Mouse (Mus musculus) midbrain, embryonic 13.5 days (tissue): ENCODE results near the gene BC034090. TPM values are rescaled to one million over a fixed set of nuclear protein-coding genes. Genes with fewer than 3 reads are reported as not detected.

Experiments
- ATAC-seq: fragments of 200-750 bp; cut with Nextera tagmentation; 2 replicates; pipeline ENCODE4 v1.8.0; 2017; ENCODE audit warnings: mild to moderate bottlenecking, moderate TSS enrichment, moderate library complexity
- H3K27ac ChIP-seq: fragments of 300-500 bp; sonication (generic); 2 replicates; pipeline ENCODE4 v1.5.1; 2015; ENCODE audit warnings: inconsistent platforms, mild to moderate bottlenecking, moderate library complexity
- H3K27me3 ChIP-seq: fragments of 300-500 bp; sonication (generic); 2 replicates; pipeline ENCODE4 v1.6.1; 2015; ENCODE audit warnings: mild to moderate bottlenecking, inconsistent platforms
- H3K36me3 ChIP-seq: fragments of 300-500 bp; sonication (generic); 2 replicates; pipeline ENCODE4 v1.6.1; 2015; ENCODE audit warnings: mild to moderate bottlenecking, inconsistent platforms
- H3K4me1 ChIP-seq: fragments of 300-500 bp; sonication (generic); replicated peaks from 2 replicates; pipeline ENCODE4 v1.6.1; 2015; ENCODE audit warnings: inconsistent platforms
- H3K4me2 ChIP-seq: fragments of 300-500 bp; sonication (generic); replicated peaks from 2 replicates; pipeline ENCODE4 v1.6.1; 2015; ENCODE audit warnings: moderate library complexity, mild to moderate bottlenecking, inconsistent platforms
- H3K4me3 ChIP-seq: fragments of 300-500 bp; sonication (generic); replicated peaks from 2 replicates; pipeline ENCODE4 v1.5.1; 2015; ENCODE audit warnings: mild to moderate bottlenecking, inconsistent platforms
- H3K9ac ChIP-seq: fragments of 300-500 bp; sonication (generic); replicated peaks from 2 replicates; pipeline ENCODE4 v1.6.1; 2015; ENCODE audit warnings: mild to moderate bottlenecking, inconsistent platforms
- H3K9me3 ChIP-seq: fragments of 300-500 bp; sonication (generic); 2 replicates; pipeline ENCODE4 v1.6.1; 2016; ENCODE audit warnings: mild to moderate bottlenecking, inconsistent platforms
- WGBS: fragments of 180-500 bp; shearing (Covaris S2); methylation state at CpG from one replicate; pipeline ENCODE4 v1.1.7; 2015; 5-methylcytosine and 5-hydroxymethylcytosine counted together
- polyA plus RNA-seq: library from polyadenylated mRNA; unstranded; fragments of >200 nt; fragmentation: Nextera tagmentation; extraction: Ambion mirVana; gene quantifications from 2 replicates; pipeline ENCODE4 v1.2.1, GENCODE M21; 2015

BC034090 gene
- polyA plus RNA-seq, 1 experiment from 2014 or later = 5.5 TPM

GRCm38 (mm10) chr1:155202472-155202871, 41.8 kb downstream of the BC034090 start:
- Histone ChIP-seq H3K4me3 (no peak overlapping the region), H3K4me2 (no peak overlapping the region), H3K9ac (no peak overlapping the region), H3K4me1 (peaks cover 70% of the 10 kb centered on the region), H3K27ac (peak overlapping the region; percentile 78; the same call in 1 of the 2 replicates), H3K27me3 (no peaks in the 10 kb centered on the region), H3K9me3 (no peaks in the 10 kb centered on the region), H3K36me3 (peaks cover 49% of the 10 kb centered on the region)
- 84% methylated on average over 5 of the region's 5 CpGs for WGBS
- ATAC-seq = no peak

- H3K4me3 ChIP-seq = no peak overlapping the region
- H3K9me3 ChIP-seq = no peaks in the 10 kb centered on the region
- no peaks in the 10 kb centered on the region for H3K27me3 ChIP-seq
- H3K36me3 ChIP-seq = peaks cover 49% of the 10 kb centered on the region
- H3K4me1 ChIP-seq = peaks cover 70% of the 10 kb centered on the region
- H3K4me2 ChIP-seq = no peak overlapping the region
- H3K27ac ChIP-seq = peak overlapping the region; percentile 78
- H3K9ac ChIP-seq = no peak overlapping the region
- WGBS = 87% methylated on average over 17 of the region's 17 CpGs
- peak; percentile 38; the same call in 1 of the 2 replicates for ATAC-seq
These were observed 42.3 kb downstream of the BC034090 start for GRCm38 (mm10) chr1:155201914-155202313.

- ATAC-seq = peak; percentile 73
- 53% methylated on average over 4 of the region's 4 CpGs for WGBS
These were observed 42.8 kb downstream of the BC034090 start for GRCm38 (mm10) chr1:155201373-155201879.

GRCm38 (mm10) chr1:155200967-155201366, 43.3 kb downstream of the BC034090 start:
- no peaks in the 10 kb centered on the region for H3K27me3 ChIP-seq
- H3K4me3 ChIP-seq = no peak overlapping the region
- peaks cover 48% of the 10 kb centered on the region for H3K36me3 ChIP-seq
- no peak for ATAC-seq
- H3K4me2 ChIP-seq = no peak overlapping the region
- H3K4me1 ChIP-seq = peaks cover 63% of the 10 kb centered on the region
- no peaks in the 10 kb centered on the region for H3K9me3 ChIP-seq
- WGBS = 58% methylated on average over 2 of the region's 2 CpGs
- peak overlapping the region; percentile 78 for H3K27ac ChIP-seq
- H3K9ac ChIP-seq = no peak overlapping the region

More at GRCm38 (mm10) chr1:155201373-155201879, 42.8 kb downstream of the BC034090 start:
- H3K4me1 ChIP-seq = peaks cover 68% of the 10 kb centered on the region
- H3K4me2 ChIP-seq = no peak overlapping the region
- peaks cover 50% of the 10 kb centered on the region for H3K36me3 ChIP-seq
- no peaks in the 10 kb centered on the region for H3K9me3 ChIP-seq
- H3K27ac ChIP-seq = peak overlapping the region; percentile 78
- no peaks in the 10 kb centered on the region for H3K27me3 ChIP-seq
- H3K9ac ChIP-seq = no peak overlapping the region
- H3K4me3 ChIP-seq = no peak overlapping the region

GRCm38 (mm10) chr1:155199522-155199921, 44.7 kb downstream of the BC034090 start:
- Histone ChIP-seq H3K9me3 (no peaks in the 10 kb centered on the region), H3K4me3 (no peak overlapping the region), H3K36me3 (peaks cover 62% of the 10 kb centered on the region), H3K4me2 (no peak overlapping the region), H3K9ac (no peak overlapping the region), H3K27ac (no peak overlapping the region), H3K27me3 (no peaks in the 10 kb centered on the region), H3K4me1 (peaks cover 49% of the 10 kb centered on the region)
- 79% methylated on average over 6 of the region's 6 CpGs for WGBS
- ATAC-seq = no peak

- no peak overlapping the region for H3K9ac ChIP-seq
- H3K27me3 ChIP-seq = no peaks in the 10 kb centered on the region
- ATAC-seq = no peak
- H3K4me3 ChIP-seq = no peak overlapping the region
- H3K4me2 ChIP-seq = no peak overlapping the region
- WGBS = 90% methylated on average over 4 of the region's 4 CpGs
- H3K9me3 ChIP-seq = no peaks in the 10 kb centered on the region
- no peak overlapping the region for H3K27ac ChIP-seq
- peaks cover 73% of the 10 kb centered on the region for H3K36me3 ChIP-seq
- peaks cover 20% of the 10 kb centered on the region for H3K4me1 ChIP-seq
These were observed 47.6 kb downstream of the BC034090 start for GRCm38 (mm10) chr1:155196691-155197090.

GRCm38 (mm10) chr1:155192805-155193368, 51.4 kb downstream of the BC034090 start:
- peak overlapping the region; percentile 31; the same call in 1 of the 2 replicates for H3K27ac ChIP-seq
- no peaks in the 10 kb centered on the region for H3K27me3 ChIP-seq
- peaks cover 86% of the 10 kb centered on the region for H3K36me3 ChIP-seq
- no peaks in the 10 kb centered on the region; the same call in 1 of the 2 replicates for H3K4me1 ChIP-seq
- no peak overlapping the region for H3K9ac ChIP-seq
- no peak overlapping the region for H3K4me2 ChIP-seq
- no peak overlapping the region for H3K4me3 ChIP-seq
- no peaks in the 10 kb centered on the region for H3K9me3 ChIP-seq
- no peak for ATAC-seq
- WGBS = 73% methylated on average over 15 of the region's 15 CpGs

GRCm38 (mm10) chr1:155191671-155192070, 52.6 kb downstream of the BC034090 start:
- no peak for ATAC-seq
- Histone ChIP-seq H3K27ac (no peak overlapping the region), H3K36me3 (peaks cover 82% of the 10 kb centered on the region), H3K9ac (no peak overlapping the region), H3K4me2 (no peak overlapping the region), H3K9me3 (no peaks in the 10 kb centered on the region), H3K4me3 (no peak overlapping the region), H3K4me1 (no peaks in the 10 kb centered on the region; the same call in 1 of the 2 replicates), H3K27me3 (no peaks in the 10 kb centered on the region)
- 67% methylated on average over 2 of the region's 2 CpGs for WGBS

GRCm38 (mm10) chr1:155191219-155191618, 53.0 kb downstream of the BC034090 start:
- 81% methylated on average over 8 of the region's 8 CpGs for WGBS
- H3K36me3 ChIP-seq = peaks cover 83% of the 10 kb centered on the region

GRCm38 (mm10) chr1:155188656-155189055, 55.6 kb downstream of the BC034090 start:
- no peak overlapping the region for H3K27ac ChIP-seq
- H3K4me2 ChIP-seq = no peak overlapping the region
- H3K9ac ChIP-seq = no peak overlapping the region
- WGBS = 93% methylated on average over 4 of the region's 4 CpGs
- no peak overlapping the region for H3K4me3 ChIP-seq
- H3K36me3 ChIP-seq = peaks cover 67% of the 10 kb centered on the region
- no peaks in the 10 kb centered on the region for H3K27me3 ChIP-seq
- ATAC-seq = no peak
- H3K9me3 ChIP-seq = no peaks in the 10 kb centered on the region
- H3K4me1 ChIP-seq = no peaks in the 10 kb centered on the region; the same call in 1 of the 2 replicates

More at GRCm38 (mm10) chr1:155191219-155191618, 53.0 kb downstream of the BC034090 start:
- no peaks in the 10 kb centered on the region for H3K9me3 ChIP-seq
- no peaks in the 10 kb centered on the region for H3K27me3 ChIP-seq
- H3K9ac ChIP-seq = no peak overlapping the region
- no peaks in the 10 kb centered on the region; the same call in 1 of the 2 replicates for H3K4me1 ChIP-seq
- H3K27ac ChIP-seq = no peak overlapping the region
- no peak overlapping the region for H3K4me2 ChIP-seq
- ATAC-seq = no peak
- H3K4me3 ChIP-seq = no peak overlapping the region

- Histone ChIP-seq H3K9me3 (no peaks in the 10 kb centered on the region), H3K36me3 (peaks cover 57% of the 10 kb centered on the region), H3K27ac (no peak overlapping the region), H3K4me2 (no peak overlapping the region), H3K4me3 (no peak overlapping the region), H3K9ac (no peak overlapping the region), H3K27me3 (no peaks in the 10 kb centered on the region), H3K4me1 (no peaks in the 10 kb centered on the region)
- 92% methylated on average over 3 of the region's 3 CpGs for WGBS
- no peak for ATAC-seq
These were observed 60.1 kb downstream of the BC034090 start for GRCm38 (mm10) chr1:155184191-155184590.

GRCm38 (mm10) chr1:155178192-155178924, 65.9 kb downstream of the BC034090 start:
- Histone ChIP-seq H3K4me1 (no peaks in the 10 kb centered on the region), H3K4me2 (no peak overlapping the region), H3K36me3 (peaks cover 63% of the 10 kb centered on the region), H3K27ac (no peak overlapping the region), H3K9ac (no peak overlapping the region), H3K27me3 (no peaks in the 10 kb centered on the region), H3K9me3 (no peaks in the 10 kb centered on the region), H3K4me3 (no peak overlapping the region)
- WGBS = 89% methylated on average over 2 of the region's 2 CpGs
- ATAC-seq = no peak
